Mouse (Mus musculus) frontal cortex, adult 2 months (tissue): Measurements from ENCODE around the gene Cacna1a. TPM values are rescaled to one million over a fixed set of nuclear protein-coding genes. Genes with fewer than 3 reads are reported as not detected.
A peak's percentile ranks its signal among the peaks of the same experiment; 100 is the strongest.
"Not testable (repeated sequence)": the region's sequence is repeated elsewhere in the genome, so short reads cannot be mapped to it uniquely, and the experiment has no call there.

Source experiments
- DNase-seq, 2 experiments: peaks; one replicate each; pipeline ENCODE4 v3.0.0; 2022; ENCODE audit warnings: low spot score in 1 of 2; ENCODE audit errors: extremely low spot score in 1 of 2
- polyA plus RNA-seq: library from polyadenylated mRNA; depleted of rRNA; stranded (reverse); fragments of >200 nt; gene quantifications from 2 replicates; pipeline ENCODE4 v1.2.3, GENCODE M21; 2012

Gene Cacna1a
- polyA plus RNA-seq, 1 experiment = 131 TPM

DNA sequence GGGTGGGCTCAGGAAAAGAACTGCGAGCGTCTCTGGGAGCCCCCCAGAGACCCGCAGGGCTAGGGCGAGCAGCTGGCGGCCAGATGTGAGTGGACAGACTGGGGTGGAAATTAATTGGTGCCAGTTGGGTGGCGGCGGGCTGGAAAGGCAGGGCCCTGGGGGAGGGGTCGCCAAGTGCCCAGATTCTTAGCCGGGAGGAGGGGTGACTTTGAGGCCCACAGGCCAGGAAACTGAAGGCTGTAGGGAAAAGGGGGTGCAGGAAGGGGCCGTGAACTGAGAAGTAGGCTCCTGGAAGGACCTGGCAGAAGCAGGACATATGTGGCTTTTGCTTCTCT lies 267.9 kb downstream of the Cacna1a start:
- DNase-seq = no peak

DNA sequence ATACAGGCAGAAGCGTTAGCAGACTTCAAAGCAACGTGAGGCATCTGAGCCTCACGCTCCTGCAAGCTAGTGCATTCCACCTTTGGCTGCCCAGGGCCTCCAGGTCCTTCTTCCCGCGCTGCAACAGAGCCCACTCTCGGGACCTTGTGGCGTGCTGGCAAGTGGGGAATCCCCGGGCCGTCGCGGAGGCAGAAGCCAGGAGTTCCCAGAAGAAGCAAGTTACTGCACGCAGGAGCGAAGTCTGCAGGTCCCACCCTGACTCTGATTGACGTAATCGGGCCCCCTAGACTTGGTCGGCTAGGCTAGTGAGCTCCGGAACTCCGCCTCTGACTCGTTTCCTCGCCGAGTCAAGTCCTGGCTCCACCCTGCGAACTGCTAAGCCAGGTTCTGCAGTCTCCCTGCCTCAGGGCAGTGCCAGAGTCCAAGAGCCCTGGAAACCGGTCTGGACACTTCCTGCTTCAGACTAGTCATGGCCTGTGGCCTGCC lies 268.4 kb downstream of the Cacna1a start:
- no peak for DNase-seq

DNA sequence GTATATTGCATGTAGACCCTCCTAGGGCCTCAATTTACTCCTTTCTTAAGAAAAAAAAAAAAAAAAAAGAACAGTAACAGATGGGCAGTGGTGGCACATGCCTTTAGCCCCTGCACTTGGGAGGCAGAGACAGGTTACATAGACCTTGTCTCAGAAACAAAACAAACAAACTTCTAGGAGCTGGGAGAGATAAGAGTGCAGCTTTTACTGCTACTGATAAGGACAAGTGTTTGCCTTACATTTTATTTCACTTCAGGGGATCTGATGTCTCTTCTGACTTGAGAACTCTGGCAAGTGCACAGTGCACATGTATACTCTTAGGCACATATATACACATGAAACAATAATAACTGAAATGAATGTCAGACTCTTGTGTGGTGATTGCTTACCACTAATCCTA lies 269.0 kb downstream of the Cacna1a start:
- DNase-seq = no peak

DNA sequence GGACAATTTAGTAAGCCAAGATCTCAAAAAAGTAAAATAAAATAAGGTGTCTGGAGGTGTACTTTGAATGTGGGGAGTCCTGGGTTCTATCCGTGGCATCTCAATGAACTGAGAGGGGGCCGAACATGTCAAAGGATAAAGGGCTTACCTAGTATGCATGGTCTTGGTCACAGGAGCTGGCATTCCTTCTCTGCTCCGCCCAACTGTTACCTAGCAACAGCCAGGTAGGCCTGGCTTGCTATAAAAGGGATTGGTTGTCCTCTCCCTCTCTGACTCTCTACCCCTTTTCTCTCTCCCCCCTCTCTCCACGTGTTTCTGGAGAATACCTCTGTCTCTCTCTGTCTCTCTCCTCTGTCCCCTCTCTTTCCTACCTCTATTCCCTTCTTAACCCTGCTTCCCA lies 269.4 kb downstream of the Cacna1a start:
- DNase-seq = no peak

DNA sequence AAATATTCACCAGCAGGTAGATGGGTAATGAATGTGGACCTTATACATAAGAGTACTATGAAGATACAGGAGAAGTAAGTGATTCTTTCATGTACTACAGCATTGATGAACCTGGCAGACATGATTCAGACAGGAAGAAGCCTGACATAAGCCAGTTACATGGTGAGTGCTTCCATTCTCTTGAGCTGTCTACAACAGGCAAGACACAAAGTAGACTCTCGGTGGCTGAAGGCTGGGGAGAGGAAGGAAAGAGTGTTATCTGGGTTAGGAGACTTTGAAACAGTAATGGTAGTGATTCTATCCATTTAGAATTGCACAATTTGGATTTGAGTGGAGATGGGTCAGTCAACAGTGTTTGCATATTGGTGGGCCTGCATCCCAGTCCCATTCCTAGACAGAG lies 270.7 kb downstream of the Cacna1a start:
- DNase-seq = no peak

DNA sequence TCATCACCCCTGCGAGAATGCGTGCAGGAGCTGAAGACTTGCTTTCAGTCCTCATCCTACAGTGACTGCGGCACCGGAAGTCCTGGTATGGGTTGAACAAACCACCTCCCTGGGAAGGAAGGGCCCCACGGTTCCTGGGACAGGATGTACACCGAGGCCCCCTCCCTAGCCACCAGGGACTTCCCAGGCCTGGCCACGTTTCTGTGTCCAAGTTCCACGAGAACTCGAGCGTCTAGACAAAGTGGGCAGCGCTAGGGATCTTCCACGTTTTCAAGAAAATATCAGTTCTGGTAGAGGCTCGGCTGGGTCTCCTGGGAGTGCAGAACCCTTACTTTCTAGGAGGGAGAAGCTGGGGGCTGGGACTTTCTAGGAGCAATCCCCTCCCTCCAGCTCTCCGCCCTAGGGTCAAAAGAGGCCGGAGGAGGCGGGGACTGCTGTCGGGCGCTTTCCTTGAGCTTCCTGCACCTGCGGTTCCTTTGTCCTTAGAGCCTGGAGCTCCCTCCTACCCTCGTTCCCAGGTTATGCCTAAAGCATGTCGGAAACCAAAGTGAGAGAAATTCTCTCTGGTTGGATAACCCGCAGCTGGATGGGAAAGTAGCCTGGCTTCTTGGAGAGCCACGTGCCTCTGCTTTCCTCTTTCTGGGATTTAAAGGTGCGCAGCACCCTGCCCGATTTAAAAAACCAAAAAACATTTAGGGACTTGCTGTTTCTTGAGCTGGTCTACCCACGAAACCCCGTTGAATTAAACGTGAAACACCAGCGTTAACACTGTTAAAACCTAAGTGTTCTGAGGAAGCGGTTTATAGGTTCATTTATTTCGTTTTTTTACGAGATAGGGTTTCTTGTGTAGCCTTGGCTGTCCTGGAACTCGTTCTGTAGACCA lies 271.9 kb downstream of the Cacna1a start:
- DNase-seq = no peak

DNA sequence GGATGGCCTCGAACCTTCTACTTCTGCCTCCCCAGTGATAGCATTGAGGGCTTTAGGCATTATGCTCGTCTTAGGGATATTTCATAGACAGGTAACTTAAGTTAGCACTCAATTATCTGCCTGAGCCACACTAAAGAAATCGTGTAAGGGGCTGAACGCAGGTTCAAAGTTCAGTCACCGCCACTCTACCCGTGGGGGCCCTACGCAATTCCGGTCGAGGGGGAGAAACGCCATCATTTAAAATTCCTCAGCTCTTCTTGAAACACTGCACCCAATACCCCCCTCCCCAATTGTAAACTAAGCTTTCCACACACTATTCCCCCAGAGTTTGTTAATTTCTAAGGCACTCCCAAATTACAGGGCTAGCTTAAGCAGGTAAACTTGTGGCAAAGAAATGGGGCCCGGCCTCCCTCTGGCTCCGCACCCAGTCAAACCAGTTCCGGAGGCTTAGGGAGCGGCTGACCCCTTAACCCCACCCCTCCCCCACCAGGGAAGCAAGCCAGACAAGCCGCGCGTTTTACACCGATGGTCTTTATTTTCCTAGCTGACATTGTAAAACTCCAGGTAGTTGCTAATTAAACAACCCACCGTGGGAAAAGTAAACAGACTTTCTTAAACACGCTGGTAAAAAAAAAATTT lies 272.7 kb downstream of the Cacna1a start:
- DNase-seq = no peak

DNA sequence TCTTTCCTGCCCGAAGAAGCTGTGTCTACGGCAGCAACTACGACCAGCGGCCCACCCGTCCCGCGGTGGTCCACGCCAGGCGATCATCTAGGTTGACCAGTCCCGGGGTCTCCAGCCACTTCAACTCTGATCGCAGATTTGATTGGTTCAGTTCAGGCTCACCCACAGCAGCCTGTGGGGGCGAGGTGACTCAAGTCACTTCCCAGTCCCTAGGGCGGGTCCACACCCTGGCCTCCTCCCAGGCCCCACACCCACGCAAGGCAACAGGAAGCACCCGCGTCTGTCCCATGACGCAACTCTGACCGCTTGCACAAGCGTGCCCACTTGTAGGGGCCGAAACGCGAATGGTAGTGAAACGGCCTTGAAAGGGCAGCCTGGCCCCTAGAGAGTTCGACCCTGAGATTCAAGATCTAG lies 273.2 kb downstream of the Cacna1a start:
- DNase-seq = peak in 1 of 2 experiments; percentile 54

DNA sequence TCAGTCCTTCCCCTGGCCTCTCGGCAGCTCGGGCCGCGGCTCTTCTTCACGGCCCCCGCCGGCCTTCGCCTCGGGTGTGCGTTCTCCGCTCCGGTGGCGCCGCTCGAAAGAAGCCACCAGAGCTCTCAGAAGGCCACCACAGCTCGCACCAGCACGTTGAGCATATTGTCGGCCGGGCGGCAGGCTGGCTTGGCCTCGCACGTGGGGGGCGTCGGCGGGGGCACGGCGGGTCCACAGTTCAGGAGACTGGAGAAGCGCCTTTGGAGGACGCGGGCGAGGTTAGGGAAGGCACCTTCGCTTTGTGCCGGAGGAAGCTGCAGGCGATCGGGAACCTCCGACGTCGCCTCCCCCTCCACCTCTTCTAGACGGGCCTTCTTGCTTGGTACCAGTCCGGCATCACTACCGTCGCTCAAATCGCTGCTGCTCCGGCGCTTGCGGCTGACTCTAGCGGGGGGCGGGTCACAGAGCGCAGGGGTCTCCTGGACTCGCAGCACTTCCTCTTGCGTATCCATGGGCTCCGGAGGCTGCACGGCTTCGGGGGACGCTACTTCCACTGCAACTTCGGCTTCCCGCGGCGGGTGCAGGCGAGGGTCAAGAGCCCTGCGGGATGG lies 273.8 kb downstream of the Cacna1a start:
- DNase-seq = no peak

DNA sequence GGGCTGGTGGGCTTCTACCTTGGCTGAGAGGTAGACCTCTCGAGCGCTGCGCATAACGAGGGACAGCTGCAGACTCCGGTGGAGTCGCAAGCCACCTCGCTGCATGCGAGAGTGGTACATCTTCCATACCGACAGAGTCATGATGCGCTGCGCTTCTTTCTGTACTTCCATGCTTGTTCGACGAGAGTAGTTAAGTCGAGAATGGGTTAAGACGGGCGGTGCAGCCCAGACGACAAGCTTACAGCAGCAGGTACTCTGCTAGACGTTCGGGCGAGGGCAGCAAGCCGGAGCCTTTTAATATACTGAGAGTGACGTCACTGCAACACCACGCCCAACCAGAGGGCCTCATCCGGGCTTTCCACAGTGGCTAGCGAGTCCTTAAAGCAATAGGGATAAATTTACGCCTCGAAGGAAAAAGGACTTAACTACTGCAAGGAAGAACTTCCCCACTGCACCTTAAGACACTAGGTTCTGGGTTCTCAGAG lies 274.4 kb downstream of the Cacna1a start, which contains the start of gene Ier2:
Ier2 (minus strand) TSS at position 272 of the 485 bp plus-strand sequence.
- peak; percentile 91 to 97 for DNase-seq

DNA sequence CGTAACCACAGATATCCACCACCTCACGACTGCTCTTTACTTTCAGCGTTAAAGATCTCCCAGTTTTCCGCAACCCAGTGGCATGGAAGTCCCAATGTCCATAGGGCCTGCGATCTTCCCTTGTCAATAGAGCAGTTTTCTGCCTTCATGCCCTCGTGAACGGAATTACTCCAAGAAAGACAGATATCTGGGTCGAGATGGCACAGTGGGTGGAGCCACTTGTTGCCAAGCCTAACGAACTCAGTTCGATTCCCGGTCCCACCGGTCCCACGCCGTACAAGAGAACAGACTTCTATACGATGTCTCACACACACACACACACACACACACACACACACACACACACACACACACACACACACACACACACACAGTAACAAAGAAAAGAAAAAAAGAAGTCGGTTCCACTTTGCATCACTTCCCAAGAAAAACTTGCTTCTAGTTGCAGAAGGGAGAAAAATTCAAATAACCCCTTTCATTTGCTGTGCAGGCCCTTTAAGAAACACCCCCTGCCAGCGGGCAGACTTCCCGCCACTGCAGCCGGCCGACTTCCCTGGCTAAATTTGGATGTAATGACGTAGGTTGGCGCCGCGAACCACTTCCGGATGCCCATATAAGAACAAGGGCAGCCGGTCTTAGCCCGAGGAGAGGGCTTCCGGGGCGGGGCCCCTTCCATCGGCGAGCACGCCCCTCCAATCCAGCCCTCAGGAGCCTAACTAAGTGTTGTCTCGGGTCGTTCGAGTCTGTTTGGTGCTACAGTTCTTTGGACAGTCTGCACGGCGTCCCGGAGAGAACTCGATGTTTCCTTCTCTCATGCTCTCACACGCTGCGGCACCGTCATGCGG lies 275.5 kb downstream of the Cacna1a start:
- peak; percentile 95 to 98 for DNase-seq

DNA sequence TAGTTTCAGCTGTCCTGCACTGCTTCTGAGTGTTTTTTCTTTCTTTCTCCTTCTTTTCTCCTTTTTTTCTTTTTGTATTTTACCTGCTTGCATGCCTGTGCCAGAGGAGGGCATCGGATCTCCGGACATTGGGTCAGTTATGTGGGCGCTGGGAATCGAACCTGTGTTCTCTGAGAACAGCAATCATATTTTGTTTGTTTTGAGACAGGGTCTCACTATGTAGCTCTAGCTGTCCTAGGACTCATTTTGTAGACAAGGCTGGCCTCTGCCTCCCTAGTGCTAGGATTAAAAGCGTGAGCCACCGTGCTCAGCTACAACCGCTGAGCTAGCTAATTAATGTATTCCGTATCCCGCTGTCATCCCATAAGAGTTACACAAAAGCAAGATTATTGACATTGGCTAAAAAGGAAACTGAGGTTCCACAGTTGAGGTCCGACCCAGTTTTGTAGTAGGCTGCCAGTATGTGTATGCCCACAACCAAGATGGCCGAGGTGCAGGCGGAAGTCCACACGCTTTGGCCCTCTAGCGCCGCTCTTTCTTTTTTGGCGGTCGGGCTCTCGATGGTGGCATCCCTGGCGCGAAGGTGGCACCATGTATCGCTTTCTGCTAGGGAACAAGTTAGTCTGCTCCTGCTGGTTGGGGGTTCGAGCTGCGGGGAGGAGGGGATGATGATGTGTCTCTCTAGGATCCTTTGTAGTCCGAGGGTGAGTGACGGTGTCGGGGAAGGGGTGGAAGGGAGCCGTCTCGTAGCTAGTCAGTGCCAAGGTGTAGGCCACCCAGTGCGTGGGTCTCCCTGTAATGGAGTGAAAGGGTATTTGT lies 276.5 kb downstream of the Cacna1a start:
- peak; percentile 65 to 83 for DNase-seq

DNA sequence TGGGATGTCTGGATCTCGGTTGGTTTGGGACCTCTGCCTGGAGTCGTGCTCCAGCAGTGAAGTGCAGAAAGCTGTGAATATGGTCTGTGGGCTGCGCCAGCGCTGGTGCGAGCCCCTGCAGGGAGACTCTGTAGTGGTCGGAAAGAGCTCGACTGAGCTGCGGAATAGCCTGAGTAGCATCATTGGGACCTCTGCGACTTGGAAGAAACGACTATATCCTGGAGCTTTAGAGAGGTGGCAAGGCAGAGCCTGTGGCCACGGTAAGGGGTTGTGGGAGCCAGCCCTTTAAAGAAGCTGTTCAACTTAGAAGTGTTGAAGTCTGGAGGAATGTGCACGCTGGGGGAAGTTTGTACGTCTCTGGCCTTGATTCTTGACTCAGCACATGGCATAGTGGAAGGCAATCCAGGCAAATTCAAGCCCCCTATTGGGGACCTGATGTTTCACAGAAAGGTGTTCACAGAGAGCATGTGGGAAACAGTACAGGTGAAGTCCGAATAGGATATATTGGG lies 277.2 kb downstream of the Cacna1a start:
- DNase-seq = no peak

DNA sequence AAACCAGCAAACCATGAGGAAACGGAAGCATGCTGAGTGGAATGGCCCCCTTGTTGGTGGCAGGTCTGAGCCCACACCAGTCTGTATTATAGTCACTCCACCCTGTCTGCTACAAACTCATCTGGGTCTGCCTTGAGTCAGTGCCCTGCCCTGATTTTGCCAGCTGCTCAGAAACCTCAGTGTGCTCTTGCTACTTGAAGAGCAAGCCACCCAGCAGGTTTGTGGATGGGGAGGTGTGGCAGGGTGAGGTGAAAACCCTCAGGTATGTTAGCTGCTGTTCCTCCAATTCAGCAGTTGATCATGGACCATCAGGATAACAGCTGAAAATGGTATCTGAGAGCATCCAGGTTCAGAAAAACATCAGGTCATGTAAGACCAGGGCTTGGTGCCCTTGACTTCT lies 279.8 kb downstream of the Cacna1a start:
- no peak for DNase-seq

DNA sequence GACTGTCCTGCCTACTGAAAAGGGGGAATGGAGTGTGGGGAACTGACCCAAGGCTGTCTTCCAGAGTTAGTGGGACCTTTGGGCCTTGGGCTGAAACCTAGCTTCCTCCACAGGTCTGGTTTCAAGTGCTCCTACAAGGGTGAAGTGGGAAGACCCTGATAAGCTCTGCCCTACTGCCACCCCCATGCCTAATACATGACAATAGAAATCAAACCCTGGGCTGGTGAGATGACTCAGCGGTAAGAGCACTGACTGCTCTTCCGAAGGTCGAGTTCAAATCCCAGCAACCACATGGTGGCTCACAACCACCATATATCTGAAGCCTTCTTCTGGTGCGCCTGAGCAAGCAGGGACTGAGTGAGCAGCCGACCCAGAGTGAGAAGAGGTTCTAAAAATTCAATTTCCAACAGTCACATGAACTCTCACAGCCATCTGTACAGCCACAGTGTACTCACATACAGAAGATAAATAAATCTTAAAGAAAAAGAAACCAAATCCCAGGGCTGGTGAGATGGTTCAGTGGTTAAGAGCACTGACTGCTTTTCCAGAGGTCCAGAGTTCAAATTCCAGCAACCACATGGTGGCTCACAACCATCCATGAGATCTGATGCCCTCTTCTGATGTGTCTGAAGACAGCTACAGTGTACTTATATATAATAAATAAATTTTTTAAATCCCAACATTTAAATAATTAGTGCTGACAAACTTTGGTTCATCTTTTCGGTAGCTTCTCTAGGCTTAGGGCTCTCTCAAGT lies 280.7 kb downstream of the Cacna1a start:
- DNase-seq = no peak

DNA sequence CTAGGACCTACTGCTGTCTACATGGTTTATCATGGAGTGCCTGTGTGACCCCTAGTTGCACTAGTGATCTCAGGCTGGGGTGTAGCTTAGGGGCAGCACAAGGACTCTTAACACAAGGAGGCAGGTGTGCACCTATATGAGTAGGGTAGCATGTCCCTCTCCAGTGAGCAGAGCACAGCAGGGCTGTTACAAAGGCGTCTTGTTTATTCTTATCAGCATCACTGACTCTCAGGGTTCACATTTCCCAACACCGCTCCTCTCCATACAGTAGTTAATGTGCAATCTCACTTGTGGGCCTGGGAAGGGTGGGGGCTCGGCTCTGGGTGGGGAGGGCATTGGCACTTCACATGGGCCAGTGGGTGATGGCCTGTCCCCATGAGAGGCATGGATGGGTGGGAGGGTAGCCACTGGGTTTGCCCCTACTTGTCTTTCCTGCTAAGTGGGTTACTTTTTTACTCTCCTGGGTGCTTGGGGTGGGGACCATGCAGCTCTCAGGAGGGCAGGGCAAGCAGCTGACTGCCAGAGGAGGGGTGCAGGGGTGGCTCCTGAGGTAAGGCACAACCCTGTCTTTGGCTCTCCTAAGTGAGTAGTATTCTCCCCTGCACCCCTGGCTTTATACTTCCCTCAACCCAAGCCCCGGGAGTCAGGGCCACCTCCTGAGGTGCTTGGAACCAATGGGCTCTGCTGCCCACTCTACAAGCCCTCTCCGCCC lies 282.2 kb downstream of the Cacna1a start:
- not testable (repeated sequence) for DNase-seq

DNA sequence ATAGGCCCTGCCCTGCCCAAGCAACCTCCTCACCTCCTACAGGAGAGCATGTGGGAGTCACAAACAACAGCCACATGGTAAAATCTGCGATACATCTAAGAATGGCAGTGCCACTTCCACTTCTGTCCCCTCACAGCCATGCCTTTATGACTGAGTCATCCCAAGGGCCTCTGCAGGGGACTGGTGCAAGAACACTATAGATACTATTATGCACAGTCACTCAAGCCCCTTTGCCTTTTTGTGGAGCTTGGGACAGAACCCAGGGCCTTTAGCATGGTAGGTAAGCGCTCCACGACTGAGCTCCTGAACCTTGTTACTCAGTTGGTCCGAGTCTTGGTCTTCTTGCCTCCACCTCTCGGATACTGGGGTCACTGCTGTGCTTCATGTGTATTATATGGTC lies 289.1 kb downstream of the Cacna1a start:
- DNase-seq = no peak

DNA sequence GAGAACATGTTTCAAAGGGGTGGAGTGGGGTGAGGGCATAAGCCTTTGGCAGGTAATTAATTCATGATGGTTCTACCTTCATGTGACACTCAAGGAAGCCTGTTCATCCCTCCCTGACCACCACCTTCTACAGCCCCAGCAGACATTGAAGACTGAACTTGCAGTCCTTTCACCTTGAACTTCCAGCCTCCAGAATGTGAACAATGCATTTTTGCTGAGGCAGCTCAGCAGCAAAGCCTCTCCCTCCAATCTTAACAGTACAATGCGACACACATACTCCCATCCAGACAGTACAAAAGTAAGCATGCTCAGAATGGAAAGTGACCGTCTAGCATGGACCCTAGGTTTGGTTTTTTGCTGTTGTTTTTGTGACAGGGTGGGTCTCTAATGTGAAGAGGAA lies 293.2 kb downstream of the Cacna1a start:
- no peak for DNase-seq
